Mouse (Mus musculus) kidney, adult 2 months (tissue): Measurements from ENCODE around the gene Dcbld1. TPM values are rescaled to one million over a fixed set of nuclear protein-coding genes. Genes with fewer than 3 reads are reported as not detected.
"Not testable (repeated sequence)": the region's sequence is repeated elsewhere in the genome, so short reads cannot be mapped to it uniquely, and the experiment has no call there.

ENCODE experiments used
- DNase-seq: peaks from one replicate; pipeline ENCODE4 v3.0.0; 2021
- H3K27ac ChIP-seq: fragments of 200-500 bp; 2 replicates; pipeline ENCODE4 v1.5.1; 2012; ENCODE audit warnings: low read depth, low read length, control low read depth, inconsistent platforms; ENCODE audit not compliant: insufficient read depth
- H3K27me3 ChIP-seq: fragments of 200-500 bp; replicated peaks from 2 replicates; pipeline ENCODE4 v1.6.1; 2012; ENCODE audit warnings: mild to moderate bottlenecking, moderate library complexity, low read length, inconsistent platforms; ENCODE audit not compliant: control insufficient read depth, insufficient read depth
- H3K36me3 ChIP-seq: fragments of 200-500 bp; 2 replicates; pipeline ENCODE4 v1.6.1; 2012; ENCODE audit warnings: mild to moderate bottlenecking, moderate library complexity, low read length, inconsistent platforms; ENCODE audit not compliant: control insufficient read depth, insufficient read depth
- H3K4me1 ChIP-seq: fragments of 200-500 bp; 2 replicates; pipeline ENCODE4 v1.6.1; 2011; ENCODE audit warnings: low read length; ENCODE audit not compliant: control insufficient read depth, insufficient read depth
- H3K4me3 ChIP-seq: fragments of 200-500 bp; 2 replicates; pipeline ENCODE4 v1.5.1; 2011; ENCODE audit warnings: mild to moderate bottlenecking, low read depth, low read length, control low read depth; ENCODE audit not compliant: insufficient read depth
- CTCF ChIP-seq: fragments of 200-500 bp; conservative IDR thresholded peaks from 2 replicates; pipeline ENCODE4 v1.5.1; 2011; ENCODE audit warnings: low read depth, mild to moderate bottlenecking, control low read depth, low read length, moderate library complexity, mixed read lengths; ENCODE audit not compliant: insufficient read depth, insufficient read length
- POLR2A ChIP-seq: fragments of 200-500 bp; IDR thresholded peaks from one replicate; pipeline ENCODE4 v1.6.1; 2011; ENCODE audit warnings: low read depth, low read length, control low read depth
- WGBS: fragments of 180-500 bp; shearing (Covaris S2); methylation state at CpG from one replicate; pipeline ENCODE4 v1.1.7; 2018; 5-methylcytosine and 5-hydroxymethylcytosine counted together
- polyA plus RNA-seq: library from polyadenylated mRNA; depleted of rRNA; stranded (reverse); fragments of >200 nt; gene quantifications from 2 replicates; pipeline ENCODE4 v1.2.3, GENCODE M21; 2012

The Dcbld1 gene
- polyA plus RNA-seq, 1 experiment: 10.3 TPM

DNA sequence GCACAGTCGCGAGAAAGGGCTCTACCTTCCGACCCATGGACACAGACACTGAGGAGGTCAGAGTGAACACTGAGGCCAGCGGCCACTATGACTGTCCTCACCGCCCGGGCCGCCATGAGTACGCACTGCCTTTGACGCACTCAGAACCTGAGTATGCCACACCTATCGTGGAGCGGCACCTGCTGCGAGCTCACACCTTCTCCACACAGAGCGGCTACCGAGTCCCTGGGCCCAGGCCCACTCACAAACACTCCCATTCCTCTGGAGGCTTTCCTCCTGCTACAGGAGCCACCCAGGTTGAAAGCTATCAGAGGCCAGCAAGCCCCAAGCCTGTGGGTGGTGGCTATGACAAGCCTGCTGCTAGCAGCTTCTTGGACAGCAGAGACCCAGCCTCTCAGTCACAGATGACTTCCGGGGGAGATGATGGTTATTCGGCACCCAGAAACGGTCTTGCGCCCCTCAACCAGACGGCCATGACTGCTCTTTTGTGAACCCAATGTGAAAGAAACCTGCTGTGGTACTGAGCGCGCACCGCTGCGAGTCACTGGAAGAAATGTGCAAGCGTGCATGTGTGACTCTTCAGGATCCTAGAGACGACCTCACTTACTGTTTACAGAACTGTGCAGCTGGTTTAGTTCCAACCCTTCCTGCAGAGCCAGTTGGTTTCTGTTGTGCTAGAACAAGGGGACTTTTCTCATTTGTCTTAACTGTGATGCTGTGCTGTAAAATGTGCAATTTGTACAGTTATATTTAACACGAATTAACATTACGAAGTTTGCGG is 86.3 kb downstream of the Dcbld1 start:
- TF ChIP-seq CTCF (no peak), POLR2A (no peak)

DNA sequence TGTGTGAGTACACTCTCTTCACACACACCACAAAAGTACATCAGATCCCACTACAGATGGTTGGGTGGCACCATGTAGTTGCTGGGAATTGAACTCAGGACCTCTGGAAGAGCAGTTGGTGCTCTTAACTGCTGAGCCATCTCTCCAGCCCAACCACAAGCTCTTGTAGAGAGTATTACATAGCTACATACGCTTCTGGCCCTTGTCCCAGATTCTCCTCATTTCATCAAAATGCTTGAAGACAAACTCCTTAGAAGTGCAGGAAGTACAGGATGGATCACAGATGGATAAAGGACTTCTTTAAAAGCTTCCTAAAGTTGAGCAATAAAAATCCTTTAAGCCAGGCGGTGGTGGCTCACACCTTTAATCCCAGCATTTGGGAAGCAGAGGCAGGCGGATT is 88.5 kb downstream of the Dcbld1 start:
- no peak overlapping the region for H3K27ac ChIP-seq
- WGBS: 88% methylated on average over 3 of the region's 3 CpGs
- H3K27me3 ChIP-seq: no peaks in the 10 kb centered on the region
- H3K36me3 ChIP-seq: no peaks in the 10 kb centered on the region
- H3K4me3 ChIP-seq: no peak overlapping the region
- DNase-seq: no peak
- TF ChIP-seq POLR2A: no peak
- no peak for TF ChIP-seq CTCF
- H3K4me1 ChIP-seq: no peaks in the 10 kb centered on the region

More for the DNA sequence above, 86.3 kb downstream of the Dcbld1 start:
- no peaks in the 10 kb centered on the region for H3K4me1 ChIP-seq
- 92% methylated on average over 28 of the region's 28 CpGs for WGBS
- H3K4me3 ChIP-seq: no peak overlapping the region
- no peak overlapping the region for H3K27ac ChIP-seq
- no peaks in the 10 kb centered on the region for H3K27me3 ChIP-seq
- DNase-seq: no peak
- no peaks in the 10 kb centered on the region for H3K36me3 ChIP-seq

GRCm38 (mm10) chr10:52331007-52331406 is 97.6 kb downstream of the Dcbld1 start:
- Histone ChIP-seq H3K4me3 (no peak overlapping the region), H3K27ac (no peak overlapping the region), H3K4me1 (no peaks in the 10 kb centered on the region), H3K27me3 (no peaks in the 10 kb centered on the region), H3K36me3 (no peaks in the 10 kb centered on the region)
- peak; percentile 63 for DNase-seq
- WGBS: 0% methylated on average over 1 of the region's 1 CpGs
- TF ChIP-seq CTCF (no peak), POLR2A (no peak)

DNA sequence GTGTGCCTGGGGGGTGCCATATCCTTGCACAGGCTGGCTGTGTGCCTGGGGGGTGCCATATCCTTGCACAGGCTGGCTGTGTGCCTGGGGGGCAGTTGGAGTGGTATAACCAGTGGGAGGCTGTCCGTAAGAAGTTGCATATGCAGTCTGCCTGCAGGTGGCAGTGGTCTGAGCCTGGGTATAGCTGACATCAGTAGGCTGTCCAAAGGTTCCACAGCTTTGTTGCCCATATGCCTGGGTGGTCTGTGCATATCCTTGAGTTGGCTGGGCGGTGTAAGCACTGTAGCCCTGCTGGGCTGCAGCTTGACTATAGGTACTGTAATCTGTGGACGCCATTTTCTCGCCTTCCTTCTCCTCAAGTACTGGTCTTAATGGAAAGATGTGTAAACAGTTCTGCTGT is 109.9 kb downstream of the Dcbld1 start:
- 93% methylated on average over 4 of the region's 4 CpGs for WGBS
- TF ChIP-seq CTCF: peak; percentile 36; the same call in 1 of the 2 replicates
- not testable (repeated sequence) for DNase-seq, H3K4me1 ChIP-seq, H3K27ac ChIP-seq, H3K27me3 ChIP-seq, H3K36me3 ChIP-seq, H3K4me3 ChIP-seq

- TF ChIP-seq POLR2A (no peak), CTCF (no peak; the same call in 1 of the 2 replicates)
- WGBS: 71% methylated on average over 9 of the region's 9 CpGs
Observed at GRCm38 (mm10) chr10:52353184-52353583, 119.8 kb downstream of the Dcbld1 start.

DNA sequence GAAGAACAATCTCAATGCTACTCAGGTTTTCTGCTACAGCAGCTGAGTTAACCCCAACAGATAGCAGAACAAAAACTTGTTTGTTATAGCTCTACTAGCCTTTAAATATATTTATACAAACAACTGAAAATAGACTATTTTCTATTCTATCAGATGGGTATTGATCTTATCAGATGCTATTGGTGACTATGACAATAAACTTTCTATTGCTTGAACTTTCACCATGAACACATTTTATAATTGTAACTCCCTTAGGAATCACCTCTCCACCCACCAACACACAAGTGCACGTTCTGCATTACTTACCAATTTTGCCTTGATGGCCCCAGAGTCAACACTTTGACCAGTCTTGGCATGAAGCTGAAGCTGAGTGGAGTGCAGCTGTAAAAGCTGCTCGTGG is 125.0 kb downstream of the Dcbld1 start, which contains the start of gene Gm26741:
TSS of gene Gm26741 (plus strand) at position 301 of the 400 bp plus-strand sequence.
- TF ChIP-seq CTCF (no peak), POLR2A (no peak)
- H3K36me3 ChIP-seq: peaks cover 1% of the 10 kb centered on the region; the same call in 1 of the 2 replicates
- 80% methylated on average over 2 of the region's 2 CpGs for WGBS
- no peaks in the 10 kb centered on the region for H3K4me1 ChIP-seq
- DNase-seq: no peak
- no peak within 1 kb of the TSS for H3K27ac ChIP-seq
- H3K4me3 ChIP-seq: no peak within 1 kb of the TSS
- no peaks in the 10 kb centered on the region for H3K27me3 ChIP-seq

More at GRCm38 (mm10) chr10:52353184-52353583, 119.8 kb downstream of the Dcbld1 start:
- peaks cover 11% of the 10 kb centered on the region for H3K36me3 ChIP-seq
- no peak overlapping the region for H3K4me3 ChIP-seq
- no peak for DNase-seq
- no peaks in the 10 kb centered on the region for H3K4me1 ChIP-seq
- no peaks in the 10 kb centered on the region for H3K27me3 ChIP-seq
- H3K27ac ChIP-seq: no peak overlapping the region

DNA sequence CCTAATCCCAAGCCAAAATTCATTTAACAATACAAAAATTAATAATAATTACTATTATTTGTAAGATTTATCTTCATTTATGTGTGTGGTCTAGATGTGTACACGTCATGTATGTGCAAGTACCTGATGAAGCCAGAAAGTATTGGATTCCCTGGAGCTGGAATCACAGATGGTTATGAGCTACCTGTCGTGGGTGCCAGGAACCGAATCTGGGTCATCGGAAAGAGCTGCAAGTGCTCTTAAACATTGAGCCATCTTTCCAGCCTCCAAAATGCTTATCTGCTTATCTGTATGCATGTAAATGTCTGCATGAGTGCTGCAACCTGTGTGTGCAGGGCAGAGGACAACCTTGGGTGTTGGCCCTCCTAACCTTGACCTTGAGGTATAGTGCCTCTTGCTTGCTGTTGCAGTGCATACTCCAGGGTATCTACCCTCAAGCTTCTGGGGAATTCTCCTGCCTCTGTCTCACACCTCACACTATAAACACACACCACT is 126.9 kb downstream of the Dcbld1 start:
- TF ChIP-seq CTCF (no peak), POLR2A (no peak)
- DNase-seq: no peak

More for the DNA sequence above, 126.9 kb downstream of the Dcbld1 start:
- no peak overlapping the region for H3K4me3 ChIP-seq
- WGBS: 96% methylated on average over 4 of the region's 4 CpGs
- no peak overlapping the region for H3K27ac ChIP-seq
- no peaks in the 10 kb centered on the region for H3K4me1 ChIP-seq
- no peaks in the 10 kb centered on the region for H3K27me3 ChIP-seq
- peaks cover 1% of the 10 kb centered on the region; the same call in 1 of the 2 replicates for H3K36me3 ChIP-seq
